Mouse (Mus musculus): ENCODE measurements around the gene Itgae. TPM values are rescaled to one million over a fixed set of nuclear protein-coding genes. Genes with fewer than 3 reads are reported as not detected.

The Itgae gene
- polyA plus RNA-seq, 1 experiment from 2014 or later, result 0.19 TPM

DNA sequence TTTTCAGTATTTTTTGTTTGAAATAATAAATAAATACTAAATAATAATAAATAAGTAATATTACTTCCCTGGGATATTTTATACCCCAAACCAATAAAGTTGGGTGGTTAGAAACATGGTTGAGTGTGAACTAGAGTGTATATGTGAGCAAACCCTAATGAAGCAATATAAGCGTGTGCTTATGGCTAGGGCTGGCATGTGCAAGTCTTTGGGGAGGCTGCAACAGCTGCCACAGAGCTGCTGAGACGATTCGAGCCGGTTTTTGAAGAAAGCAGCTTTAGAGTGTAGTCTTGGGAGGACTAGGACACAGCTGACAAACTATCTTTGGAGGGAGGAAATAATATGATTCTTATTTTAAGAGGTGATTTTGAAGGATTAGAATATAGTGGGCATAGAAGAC lies 14.1 kb upstream of the Itgae start:
- no peaks in the 10 kb centered on the region for H3K9me3 ChIP-seq (replicated peaks)
- H3K4me2 ChIP-seq, result no peak overlapping the region
- H3K27me3 ChIP-seq (replicated peaks), result no peaks in the 10 kb centered on the region
- H3K36me3 ChIP-seq, result peaks cover 80% of the 10 kb centered on the region
- no peak overlapping the region for H3K27ac ChIP-seq (ENCODE audit: poor library complexity, severe bottlenecking)
- no peak overlapping the region for H3K4me3 ChIP-seq
- ATAC-seq (ENCODE audit: insufficient number of reproducible peaks, low FRiP score), result no peak
- 92% methylated on average over 4 of the region's 4 CpGs for WGBS
- H3K9ac ChIP-seq, result no peak overlapping the region
- H3K4me1 ChIP-seq (replicated peaks), result no peaks in the 10 kb centered on the region

- Histone ChIP-seq H3K27ac (ENCODE audit: poor library complexity, severe bottlenecking) (no peak overlapping the region), H3K9ac (no peak overlapping the region), H3K27me3 (replicated peaks) (no peaks in the 10 kb centered on the region), H3K4me3 (no peak overlapping the region), H3K4me2 (no peak overlapping the region), H3K9me3 (replicated peaks) (no peaks in the 10 kb centered on the region), H3K4me1 (replicated peaks) (no peaks in the 10 kb centered on the region), H3K36me3 (peaks cover 82% of the 10 kb centered on the region)
- WGBS, result 72% methylated on average over 4 of the region's 4 CpGs
- no peak for ATAC-seq (ENCODE audit: insufficient number of reproducible peaks, low FRiP score)
These were observed 13.7 kb upstream of the Itgae start for GRCm38 (mm10) chr11:73076733-73077132.

GRCm38 (mm10) chr11:73077211-73077720 lies 13.1 kb upstream of the Itgae start:
- no peak overlapping the region for H3K4me2 ChIP-seq
- WGBS, result 95% methylated on average over 6 of the region's 6 CpGs
- no peaks in the 10 kb centered on the region for H3K27me3 ChIP-seq (replicated peaks)
- H3K9ac ChIP-seq, result no peak overlapping the region
- no peaks in the 10 kb centered on the region for H3K4me1 ChIP-seq (replicated peaks)
- H3K4me3 ChIP-seq, result no peak overlapping the region
- H3K27ac ChIP-seq (ENCODE audit: poor library complexity, severe bottlenecking), result no peak overlapping the region
- H3K9me3 ChIP-seq (replicated peaks), result no peaks in the 10 kb centered on the region
- H3K36me3 ChIP-seq, result peaks cover 88% of the 10 kb centered on the region
- no peak for ATAC-seq (ENCODE audit: insufficient number of reproducible peaks, low FRiP score)

DNA sequence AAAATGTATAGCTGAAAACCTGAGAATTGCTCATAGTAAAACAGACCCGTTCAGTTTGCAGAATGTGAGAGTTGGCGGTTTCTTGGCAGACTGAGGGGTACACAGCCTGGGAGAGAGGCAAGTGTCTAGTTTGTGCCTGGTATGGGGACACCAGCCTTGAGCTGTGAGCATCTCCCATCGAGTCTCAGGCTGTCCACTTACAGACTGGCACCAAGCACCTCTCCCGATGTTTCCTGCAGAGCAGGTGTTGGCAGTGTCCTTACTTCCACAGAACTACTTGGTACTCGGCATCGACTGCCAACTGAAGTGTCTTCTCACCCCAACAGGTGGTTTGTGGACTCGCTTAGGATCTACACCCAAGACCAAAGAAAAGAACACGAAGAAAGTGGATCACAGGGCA lies 11.8 kb upstream of the Itgae start:
- Histone ChIP-seq H3K4me2 (no peak overlapping the region), H3K27me3 (replicated peaks) (no peaks in the 10 kb centered on the region), H3K36me3 (peaks cover 82% of the 10 kb centered on the region), H3K9me3 (replicated peaks) (no peaks in the 10 kb centered on the region), H3K9ac (no peak overlapping the region), H3K4me3 (no peak overlapping the region), H3K27ac (ENCODE audit: poor library complexity, severe bottlenecking) (no peak overlapping the region), H3K4me1 (replicated peaks) (no peaks in the 10 kb centered on the region)
- 92% methylated on average over 8 of the region's 8 CpGs for WGBS
- ATAC-seq (ENCODE audit: insufficient number of reproducible peaks, low FRiP score), result no peak

DNA sequence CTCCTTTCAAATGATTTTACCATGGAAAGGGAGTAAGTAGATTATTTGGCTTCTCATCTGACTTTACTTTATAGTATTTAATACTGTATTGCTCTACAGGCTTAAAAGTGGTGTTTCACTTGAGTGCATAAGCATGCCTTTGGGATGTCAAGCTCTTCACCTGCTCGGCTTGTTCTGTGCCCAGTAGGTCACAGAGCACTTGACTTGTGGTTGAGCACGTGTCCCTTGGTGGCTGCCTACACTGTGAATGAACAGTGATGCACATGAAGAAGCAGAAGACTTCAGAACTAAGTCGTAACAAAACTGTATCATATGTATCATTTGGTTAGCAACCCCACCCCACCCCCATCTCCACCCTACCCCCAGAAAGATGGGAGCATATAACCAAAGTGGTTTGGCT lies 10.1 kb upstream of the Itgae start:
- ATAC-seq (ENCODE audit: insufficient number of reproducible peaks, low FRiP score), result no peak
- Histone ChIP-seq H3K9me3 (replicated peaks) (no peaks in the 10 kb centered on the region), H3K4me1 (replicated peaks) (peaks cover 9% of the 10 kb centered on the region; the same call in 1 of the 2 replicates), H3K27ac (ENCODE audit: poor library complexity, severe bottlenecking) (no peak overlapping the region), H3K4me3 (no peak overlapping the region), H3K4me2 (no peak overlapping the region), H3K27me3 (replicated peaks) (no peaks in the 10 kb centered on the region), H3K9ac (no peak overlapping the region), H3K36me3 (peaks cover 77% of the 10 kb centered on the region)
- 86% methylated on average over 3 of the region's 3 CpGs for WGBS

DNA sequence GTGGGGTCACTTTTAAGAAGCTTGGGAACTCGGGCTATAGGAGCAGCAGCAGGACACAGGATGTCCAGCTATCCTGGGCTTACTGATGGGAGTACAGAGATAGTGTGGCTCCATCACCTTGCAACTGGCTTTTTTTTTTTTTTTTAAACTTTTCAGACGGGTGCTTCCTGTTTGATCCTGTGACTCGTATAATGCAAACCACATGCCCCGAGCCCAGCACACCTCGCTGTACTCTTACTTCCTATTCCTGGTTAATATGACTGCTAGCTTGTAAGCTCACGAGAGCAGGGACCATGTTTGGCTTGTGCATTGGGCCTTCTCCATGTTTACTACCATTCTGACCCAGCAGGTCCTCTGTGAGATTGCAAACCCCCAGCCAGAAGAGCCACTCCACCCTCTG lies 6.1 kb upstream of the Itgae start:
- Histone ChIP-seq H3K27me3 (replicated peaks) (no peaks in the 10 kb centered on the region), H3K27ac (ENCODE audit: poor library complexity, severe bottlenecking) (peak overlapping the region; percentile 53; the same call in 1 of the 2 replicates), H3K9ac (no peak overlapping the region), H3K4me1 (replicated peaks) (peaks cover 39% of the 10 kb centered on the region), H3K4me3 (no peak overlapping the region), H3K9me3 (replicated peaks) (no peaks in the 10 kb centered on the region), H3K36me3 (peaks cover 45% of the 10 kb centered on the region), H3K4me2 (no peak overlapping the region)
- 61% methylated on average over 6 of the region's 6 CpGs for WGBS
- no peak for ATAC-seq (ENCODE audit: insufficient number of reproducible peaks, low FRiP score)

DNA sequence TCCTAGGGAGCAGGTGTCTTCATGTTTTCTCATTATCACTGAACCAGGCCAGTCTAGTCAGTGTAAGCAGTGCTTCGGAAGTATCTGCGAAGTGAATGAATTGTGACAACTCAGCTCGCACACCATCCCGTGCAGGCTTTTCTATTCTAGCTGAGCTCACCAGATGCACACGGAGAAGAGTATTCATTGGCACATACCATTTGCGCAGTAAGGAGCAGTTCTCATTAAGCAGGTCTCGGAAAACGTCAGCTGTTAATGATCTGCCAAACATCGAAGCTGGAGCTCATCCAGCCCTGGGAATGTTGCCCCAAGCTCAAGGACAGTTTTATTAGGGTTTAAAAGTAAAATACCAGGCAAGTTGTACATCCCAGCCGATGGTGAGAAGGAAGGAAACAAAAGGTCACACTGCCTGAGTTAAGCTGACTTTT lies 5.6 kb upstream of the Itgae start:
- Histone ChIP-seq H3K4me2 (no peak overlapping the region), H3K27me3 (replicated peaks) (no peaks in the 10 kb centered on the region), H3K4me3 (no peak overlapping the region), H3K9me3 (replicated peaks) (no peaks in the 10 kb centered on the region), H3K36me3 (peaks cover 41% of the 10 kb centered on the region), H3K9ac (no peak overlapping the region), H3K27ac (ENCODE audit: poor library complexity, severe bottlenecking) (peak overlapping the region; percentile 53), H3K4me1 (replicated peaks) (peaks cover 39% of the 10 kb centered on the region)
- WGBS, result 74% methylated on average over 10 of the region's 10 CpGs
- no peak for ATAC-seq (ENCODE audit: insufficient number of reproducible peaks, low FRiP score)

DNA sequence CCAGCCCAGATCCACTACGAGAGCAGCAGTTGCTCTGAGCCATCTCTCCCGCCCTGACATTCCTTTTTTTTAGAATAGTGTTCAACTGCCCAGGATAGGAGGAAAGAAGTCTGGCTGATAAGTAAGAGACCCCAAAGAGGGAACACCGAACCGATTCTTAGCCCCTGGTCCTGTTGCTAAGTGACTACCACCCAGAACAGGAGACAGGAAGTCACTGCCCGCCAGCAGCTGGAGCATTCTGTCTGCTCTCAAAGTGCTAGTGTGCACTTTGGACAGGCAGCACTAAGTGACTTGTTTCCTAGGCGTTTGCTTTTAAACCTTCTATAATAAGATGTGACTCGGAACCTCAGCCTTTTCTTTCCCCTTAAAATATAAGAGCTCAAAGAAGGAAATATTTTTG lies 5.0 kb upstream of the Itgae start:
- Histone ChIP-seq H3K4me2 (peak overlapping the region; percentile 2; the same call in 1 of the 2 replicates), H3K27me3 (replicated peaks) (no peaks in the 10 kb centered on the region), H3K4me1 (replicated peaks) (peaks cover 39% of the 10 kb centered on the region), H3K27ac (ENCODE audit: poor library complexity, severe bottlenecking) (peak overlapping the region; percentile 53), H3K36me3 (peaks cover 39% of the 10 kb centered on the region), H3K4me3 (no peak overlapping the region), H3K9ac (no peak overlapping the region), H3K9me3 (replicated peaks) (no peaks in the 10 kb centered on the region)
- WGBS, result 43% methylated on average over 7 of the region's 7 CpGs
- no peak for ATAC-seq (ENCODE audit: insufficient number of reproducible peaks, low FRiP score)

GRCm38 (mm10) chr11:73087700-73088480 lies 2.5 kb upstream of the Itgae start:
- Histone ChIP-seq H3K4me1 (replicated peaks) (peaks cover 39% of the 10 kb centered on the region), H3K27ac (ENCODE audit: poor library complexity, severe bottlenecking) (peak overlapping the region; percentile 18; the same call in 1 of the 2 replicates), H3K4me3 (no peak overlapping the region), H3K9me3 (replicated peaks) (no peaks in the 10 kb centered on the region), H3K27me3 (replicated peaks) (no peaks in the 10 kb centered on the region), H3K9ac (0 out of 2 replicates have a peak overlapping the region, but pooled peaks have one; percentile 25), H3K4me2 (no peak overlapping the region), H3K36me3 (peaks cover 15% of the 10 kb centered on the region; the same call in 1 of the 2 replicates)
- 52% methylated on average over 6 of the region's 6 CpGs for WGBS
- no peak for ATAC-seq (ENCODE audit: insufficient number of reproducible peaks, low FRiP score)

GRCm38 (mm10) chr11:73090826-73091225 lies 443 bp downstream of the Itgae start:
- 82% methylated on average over 2 of the region's 2 CpGs for WGBS
- no peak overlapping the region for H3K4me2 ChIP-seq
- no peak overlapping the region for H3K4me3 ChIP-seq
- 0 out of 2 replicates have a peak, but pooled peaks cover 3% of the 10 kb centered on the region for H3K36me3 ChIP-seq
- H3K9me3 ChIP-seq (replicated peaks), result no peaks in the 10 kb centered on the region
- peaks cover 32% of the 10 kb centered on the region for H3K4me1 ChIP-seq (replicated peaks)
- no peak overlapping the region for H3K27ac ChIP-seq (ENCODE audit: poor library complexity, severe bottlenecking)
- no peak for ATAC-seq (ENCODE audit: insufficient number of reproducible peaks, low FRiP score)
- no peaks in the 10 kb centered on the region for H3K27me3 ChIP-seq (replicated peaks)
- H3K9ac ChIP-seq, result no peak overlapping the region

GRCm38 (mm10) chr11:73092057-73092456 lies 1.7 kb downstream of the Itgae start:
- Histone ChIP-seq H3K9me3 (replicated peaks) (no peaks in the 10 kb centered on the region), H3K27me3 (replicated peaks) (no peaks in the 10 kb centered on the region), H3K4me1 (replicated peaks) (peaks cover 21% of the 10 kb centered on the region), H3K4me2 (no peak overlapping the region), H3K36me3 (no peaks in the 10 kb centered on the region), H3K4me3 (no peak overlapping the region), H3K9ac (no peak overlapping the region), H3K27ac (ENCODE audit: poor library complexity, severe bottlenecking) (no peak overlapping the region)
- 76% methylated on average over 4 of the region's 4 CpGs for WGBS
- no peak for ATAC-seq (ENCODE audit: insufficient number of reproducible peaks, low FRiP score)
